Mouse (Mus musculus) lung, postnatal 0 days (tissue): ENCODE data around the gene Rpl23. TPM values are rescaled to one million over a fixed set of nuclear protein-coding genes. Genes with fewer than 3 reads are reported as not detected.
A peak's percentile ranks its signal among the peaks of the same experiment; 100 is the strongest.
"Not testable (repeated sequence)": the region's sequence is repeated elsewhere in the genome, so short reads cannot be mapped to it uniquely, and the experiment has no call there.

Experiments
- ATAC-seq: fragments of 200-750 bp; cut with Nextera tagmentation; 2 replicates; pipeline ENCODE4 v1.8.0; 2017; ENCODE audit warnings: moderate library complexity
- DNase-seq: peaks from one replicate; pipeline ENCODE4 v3.0.0-alpha.2; 2016; ENCODE audit warnings: low spot score
- H3K27ac ChIP-seq: fragments of 300-500 bp; sonication (generic); 2 replicates; pipeline ENCODE4 v1.5.1; 2014; ENCODE audit warnings: antibody characterized with exemption, mild to moderate bottlenecking, low read length, mixed read lengths
- H3K27me3 ChIP-seq: fragments of 300-500 bp; sonication (generic); replicated peaks from 2 replicates; pipeline ENCODE4 v1.6.1; 2014; ENCODE audit warnings: low read length, mixed read lengths; ENCODE audit not compliant: insufficient read depth
- H3K36me3 ChIP-seq: fragments of 300-500 bp; sonication (generic); 2 replicates; pipeline ENCODE4 v1.6.1; 2014; ENCODE audit warnings: low read length, mixed read lengths; ENCODE audit not compliant: insufficient read depth
- H3K4me1 ChIP-seq: fragments of 300-500 bp; sonication (generic); 2 replicates; pipeline ENCODE4 v1.6.1; 2014; ENCODE audit warnings: antibody characterized with exemption, low read depth, low read length, mixed read lengths; ENCODE audit not compliant: insufficient read depth
- H3K4me2 ChIP-seq: fragments of 300-500 bp; sonication (generic); replicated peaks from 2 replicates; pipeline ENCODE4 v1.6.1; 2014; ENCODE audit warnings: low read depth, mild to moderate bottlenecking, low read length, moderate library complexity, mixed read lengths
- H3K4me3 ChIP-seq: fragments of 300-500 bp; sonication (generic); 2 replicates; pipeline ENCODE4 v1.5.1; 2014; ENCODE audit warnings: low read depth, low read length
- H3K9ac ChIP-seq: fragments of 300-500 bp; sonication (generic); replicated peaks from 2 replicates; pipeline ENCODE4 v1.6.1; 2014; ENCODE audit warnings: low read depth, mild to moderate bottlenecking
- H3K9me3 ChIP-seq: fragments of 300-500 bp; sonication (generic); 2 replicates; pipeline ENCODE4 v1.6.1; 2016; ENCODE audit warnings: low read length, mixed read lengths
- CTCF ChIP-seq: IDR thresholded peaks from 2 replicates; pipeline ENCODE4 v1.5.1; 2016; ENCODE audit warnings: antibody characterized with exemption, mild to moderate bottlenecking
- EP300 ChIP-seq: IDR thresholded peaks from 2 replicates; pipeline ENCODE4 v1.6.1; 2016; ENCODE audit warnings: antibody characterized with exemption, mild to moderate bottlenecking, control low read depth
- WGBS: fragments of 180-500 bp; shearing (Covaris S2); extraction: QIAGEN DNeasy Blood & Tissue Kit; methylation state at CpG from one replicate; pipeline ENCODE4 v1.1.7; 2014; 5-methylcytosine and 5-hydroxymethylcytosine counted together
- microRNA-seq: library from miRNA; unstranded; fragments of <30 nt; microRNA quantifications from one replicate; pipeline ENCODE4, GENCODE M21; 2016
- polyA plus RNA-seq: library from polyadenylated mRNA; unstranded; fragments of >200 nt; fragmentation: Nextera tagmentation; extraction: Ambion mirVana; gene quantifications from 2 replicates; pipeline ENCODE4 v1.2.1, GENCODE M21; 2015

Gene Rpl23
- polyA plus RNA-seq, 1 experiment from 2014 or later = 478 TPM

DNA sequence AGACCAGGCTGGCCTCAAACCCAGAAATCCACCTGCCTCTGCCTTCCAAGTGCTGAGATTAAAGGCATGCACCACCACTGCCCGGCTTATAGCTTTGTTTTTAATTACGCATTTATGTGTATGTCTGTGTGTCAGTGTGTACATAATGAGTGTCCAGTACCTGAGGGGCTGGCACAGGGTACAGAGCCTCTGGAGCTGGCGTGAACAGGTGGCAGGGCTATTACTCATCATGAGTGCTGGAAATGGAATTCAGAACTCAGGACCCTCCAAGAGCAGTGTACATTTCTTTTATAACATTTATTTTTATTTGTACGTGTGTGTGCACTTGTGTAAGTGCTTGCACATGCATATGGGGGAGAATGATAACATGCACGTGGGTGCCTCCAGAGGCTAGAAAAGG is 45.6 kb downstream of the Rpl23 start:
- WGBS = 83% methylated on average over 5 of the region's 5 CpGs
- Histone ChIP-seq H3K4me3 (no peak overlapping the region), H3K9me3 (no peaks in the 10 kb centered on the region), H3K36me3 (no peaks in the 10 kb centered on the region), H3K9ac (no peak overlapping the region), H3K4me2 (no peak overlapping the region), H3K27me3 (no peaks in the 10 kb centered on the region), H3K27ac (no peak overlapping the region), H3K4me1 (no peaks in the 10 kb centered on the region)
- no peak for TF ChIP-seq EP300
- no peak for TF ChIP-seq CTCF
- no peak for DNase-seq
- ATAC-seq = no peak

DNA sequence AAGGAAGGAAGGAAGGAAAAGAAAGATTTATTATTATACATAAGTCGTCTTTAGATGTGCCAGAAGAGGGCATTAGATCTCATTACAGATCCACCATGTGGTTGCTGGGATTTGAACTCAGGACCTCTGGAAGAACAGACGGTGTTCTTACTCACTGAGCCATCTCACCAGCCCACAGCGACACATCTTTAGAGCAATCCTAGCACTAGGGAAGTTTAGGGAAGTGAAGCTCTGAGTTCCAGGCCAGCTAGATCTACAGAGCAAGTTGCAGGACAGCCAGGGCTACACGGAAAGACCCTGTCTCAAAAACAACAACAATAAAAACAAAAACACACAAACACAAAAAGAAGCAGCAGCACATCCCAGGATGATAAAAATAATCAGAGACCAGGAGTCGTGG is 47.4 kb downstream of the Rpl23 start:
- H3K4me2 ChIP-seq, H3K27me3 ChIP-seq, H3K9me3 ChIP-seq, H3K4me1 ChIP-seq, H3K9ac ChIP-seq, DNase-seq, ATAC-seq, H3K4me3 ChIP-seq, H3K36me3 ChIP-seq, H3K27ac ChIP-seq: not testable (repeated sequence)
- 81% methylated on average over 5 of the region's 5 CpGs for whole genome bisulfite sequencing

DNA sequence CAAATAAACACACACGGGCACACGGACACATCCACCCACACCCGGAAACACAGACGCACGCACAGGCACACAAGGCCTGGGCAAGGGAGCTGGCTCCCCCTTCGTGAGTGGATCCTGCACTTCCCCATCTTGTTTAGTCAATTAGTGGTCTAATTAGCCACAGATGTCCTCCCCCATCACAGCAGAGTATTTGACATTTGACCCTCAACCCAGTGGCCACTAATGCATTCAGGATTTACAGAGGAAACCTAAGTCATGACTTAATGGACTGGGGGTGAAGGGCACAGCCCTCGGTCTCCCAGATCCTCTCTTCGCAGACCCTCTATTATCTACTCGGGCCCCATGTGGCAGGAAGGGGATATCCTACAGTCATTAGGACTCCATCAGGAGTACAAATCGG is 48.5 kb downstream of the Rpl23 start:
- Histone ChIP-seq H3K27me3 (no peaks in the 10 kb centered on the region), H3K27ac (no peak overlapping the region), H3K4me1 (no peaks in the 10 kb centered on the region), H3K9me3 (no peaks in the 10 kb centered on the region), H3K4me3 (no peak overlapping the region), H3K36me3 (no peaks in the 10 kb centered on the region), H3K9ac (no peak overlapping the region), H3K4me2 (no peak overlapping the region)
- 41% methylated on average over 10 of the region's 10 CpGs for WGBS
- TF ChIP-seq EP300 = no peak
- no peak for TF ChIP-seq CTCF
- DNase-seq (peak; percentile 27), ATAC-seq (peak; percentile 64)

GRCm38 (mm10) chr11:97728730-97729129 is 53.5 kb downstream of the Rpl23 start:
- Histone ChIP-seq H3K9ac (no peak overlapping the region), H3K4me2 (no peak overlapping the region), H3K4me3 (no peak overlapping the region), H3K36me3 (peaks cover 14% of the 10 kb centered on the region; the same call in 1 of the 2 replicates), H3K9me3 (no peaks in the 10 kb centered on the region), H3K27ac (no peak overlapping the region), H3K4me1 (no peaks in the 10 kb centered on the region), H3K27me3 (no peaks in the 10 kb centered on the region)
- DNase-seq = no peak
- no peak for TF ChIP-seq EP300
- no peak for TF ChIP-seq CTCF
- no peak for ATAC-seq
- 90% methylated on average over 7 of the region's 7 CpGs for WGBS

- H3K4me1 ChIP-seq = no peaks in the 10 kb centered on the region
- no peak overlapping the region for H3K4me3 ChIP-seq
- 0 out of 2 replicates have a peak, but pooled peaks have one; percentile 26 for ATAC-seq
- no peak overlapping the region for H3K4me2 ChIP-seq
- no peak for TF ChIP-seq EP300
- TF ChIP-seq CTCF = no peak
- H3K36me3 ChIP-seq = peaks cover 14% of the 10 kb centered on the region; the same call in 1 of the 2 replicates
- H3K9ac ChIP-seq = no peak overlapping the region
- H3K27me3 ChIP-seq = no peaks in the 10 kb centered on the region
- no peaks in the 10 kb centered on the region for H3K9me3 ChIP-seq
- H3K27ac ChIP-seq = no peak overlapping the region
- 67% methylated on average over 7 of the region's 7 CpGs for WGBS
- DNase-seq = peak; percentile 25
These were observed 53.9 kb downstream of the Rpl23 start for GRCm38 (mm10) chr11:97728311-97728710.

Small RNA genes within 50 kb of the gene (microRNA-seq; reads per million reads assigned to microRNA genes)
- gene Mir8102 = not detected

Other genes starting within 250 kb of the Rpl23 start
- gene Srcin1, start 206.3 kb downstream of the Rpl23 start, polyA plus RNA-seq = 0.36 and 0.45 TPM in 2 replicates
- gene Epop, start 152.7 kb downstream of the Rpl23 start, polyA plus RNA-seq = 3.5 and 4.1 TPM in 2 replicates
- gene Mllt6, start 119.0 kb downstream of the Rpl23 start, polyA plus RNA-seq = 3.0 and 3.5 TPM in 2 replicates
- 59.1 and 63.8 TPM in 2 replicates for gene Cisd3, start 96.6 kb downstream of the Rpl23 start, polyA plus RNA-seq
- 10.5 TPM in 2 replicates for gene Pcgf2, start 81.9 kb downstream of the Rpl23 start, polyA plus RNA-seq
- gene Psmb3, start 79.0 kb downstream of the Rpl23 start, polyA plus RNA-seq = 350 and 419 TPM in 2 replicates
- gene Pip4k2b, start 37.7 kb downstream of the Rpl23 start, polyA plus RNA-seq = 0.86 and 1.3 TPM in 2 replicates
- 12.7 and 13.2 TPM in 2 replicates for gene Cwc25, start 15.9 kb downstream of the Rpl23 start, polyA plus RNA-seq
- not detected in 2 replicates for gene 1700001P01Rik, start 6.5 kb downstream of the Rpl23 start, polyA plus RNA-seq
- 96.4 and 107 TPM in 2 replicates for gene Lasp1, start 16.6 kb upstream of the Rpl23 start, polyA plus RNA-seq
- gene B230217C12Rik, start 58.3 kb upstream of the Rpl23 start, polyA plus RNA-seq = 1.3 and 1.5 TPM in 2 replicates
- 0.08 and 0.29 TPM in 2 replicates for gene Fbxo47, start 101.7 kb upstream of the Rpl23 start, polyA plus RNA-seq
- 1.7 TPM in 2 replicates for gene Plxdc1, start 204.0 kb upstream of the Rpl23 start, polyA plus RNA-seq
- 4.6 and 6.5 TPM in 2 replicates for gene Arl5c, start 213.7 kb upstream of the Rpl23 start, polyA plus RNA-seq
- 3.5 and 4.0 TPM in 2 replicates for gene Cacnb1, start 240.6 kb upstream of the Rpl23 start, polyA plus RNA-seq
- 750 and 817 TPM in 2 replicates for gene Rpl19, start 244.3 kb upstream of the Rpl23 start, polyA plus RNA-seq